ENCODE assay signal across 24 mouse cellular contexts in genomic region chr11:20960750-20961149, GRCm38 (mm10).
DNase-seq lines count a peak whose midpoint lies in the region; ATAC-seq and TF ChIP-seq lines count a peak whose summit lies in the region.
"Had no signal": no experiment of that assay in that cellular context is flagged by ENCODE, and none has a peak within 500 bp of the region (broad histone marks: within the 10 kb centered on the region; RNA-seq: fewer than 3 reads in every experiment).

No protein-coding gene starts in this region.

- 77% methylated on average over 5 of the region's 5 CpGs for WGBS in hindbrain, embryonic 14.5 days
- 67% methylated on average over 5 of the region's 5 CpGs for WGBS in hindbrain, postnatal 0 days
- 37% methylated on average over 5 of the region's 5 CpGs for WGBS in lung, embryonic 15.5 days
- WGBS in stomach, postnatal 0 days = 57% methylated on average over 5 of the region's 5 CpGs

- peak; percentile 13 for DNase-seq in hindbrain, embryonic 14.5 days (ENCODE audit: low spot score)
- DNase-seq in hindbrain, postnatal 0 days (ENCODE audit: low spot score) = no peak
- no peak for DNase-seq in lung, adult 18-20 months
- DNase-seq in ES-CJ7 (ENCODE audit: low read depth, low spot score) = peak; percentile 11
- peak; percentile 41 for DNase-seq in stomach, postnatal 0 days (ENCODE audit: low spot score)
- no peak for DNase-seq in cerebellum, adult 9-10 months
- DNase-seq: adrenal gland, adult 2 months; adrenal gland, postnatal 14 days; B cell, adult 2 months; cerebellum, adult 11 months; cerebellum, adult 2 months; cerebellum, postnatal 10 days; cerebellum, postnatal 36 days; embryo, embryonic 11 days; gastrocnemius, postnatal 10 days; gastrocnemius, postnatal 36 days had no signal

- no peak overlapping the region for H3K27ac ChIP-seq in hindbrain, embryonic 14.5 days
- no peak overlapping the region for H3K27ac ChIP-seq in hindbrain, postnatal 0 days
- peak overlapping the region; percentile 9; the same call in 1 of the 2 replicates for H3K27ac ChIP-seq in lung, embryonic 15.5 days
- H3K27ac ChIP-seq in stomach, postnatal 0 days (replicated peaks) = no peak overlapping the region
- H3K27ac ChIP-seq: forebrain, embryonic 13.5 days; hindbrain, embryonic 10.5 days; hindbrain, embryonic 13.5 days had no signal

- no peaks in the 10 kb centered on the region for H3K9me3 ChIP-seq in hindbrain, embryonic 14.5 days (ENCODE audit: control insufficient read depth, low read length)
- no peaks in the 10 kb centered on the region for H3K9me3 ChIP-seq in hindbrain, postnatal 0 days (ENCODE audit: low read length)
- H3K9me3 ChIP-seq in lung, embryonic 15.5 days = no peaks in the 10 kb centered on the region
- H3K9me3 ChIP-seq in stomach, postnatal 0 days (ENCODE audit: control insufficient read depth, low read length) = no peaks in the 10 kb centered on the region
- H3K9me3 ChIP-seq: forebrain, embryonic 10.5 days; forebrain, embryonic 13.5 days; hindbrain, embryonic 13.5 days had no signal

- H3K4me2 ChIP-seq in hindbrain, embryonic 14.5 days (replicated peaks) = no peak overlapping the region
- no peak overlapping the region for H3K4me2 ChIP-seq in hindbrain, postnatal 0 days (ENCODE audit: low read depth, low read length)
- no peak overlapping the region for H3K4me2 ChIP-seq in lung, embryonic 15.5 days
- no peak overlapping the region for H3K4me2 ChIP-seq in stomach, postnatal 0 days (replicated peaks; ENCODE audit: low read depth)
- H3K4me2 ChIP-seq: forebrain, embryonic 13.5 days; heart, embryonic 11.5 days; hindbrain, embryonic 13.5 days had no signal

- no peaks in the 10 kb centered on the region for H3K27me3 ChIP-seq in hindbrain, embryonic 14.5 days (ENCODE audit: control insufficient read depth, insufficient read depth, low read length)
- H3K27me3 ChIP-seq in hindbrain, postnatal 0 days (ENCODE audit: insufficient read depth, low read length) = no peaks in the 10 kb centered on the region
- no peaks in the 10 kb centered on the region for H3K27me3 ChIP-seq in lung, embryonic 15.5 days
- no peaks in the 10 kb centered on the region for H3K27me3 ChIP-seq in stomach, postnatal 0 days (ENCODE audit: control insufficient read depth, insufficient read depth, low read length)
- H3K27me3 ChIP-seq: CH12.LX; forebrain, embryonic 13.5 days; hindbrain, embryonic 13.5 days had no signal

- H3K4me3 ChIP-seq in hindbrain, embryonic 14.5 days (replicated peaks; ENCODE audit: low read length) = no peak overlapping the region
- no peak overlapping the region for H3K4me3 ChIP-seq in hindbrain, postnatal 0 days (ENCODE audit: low read length)
- no peak overlapping the region for H3K4me3 ChIP-seq in lung, embryonic 15.5 days
- no peak overlapping the region for H3K4me3 ChIP-seq in stomach, postnatal 0 days (ENCODE audit: low read depth, low read length)
- H3K4me3 ChIP-seq: forebrain, embryonic 10.5 days; forebrain, embryonic 13.5 days; hindbrain, embryonic 10.5 days; hindbrain, embryonic 13.5 days had no signal

- no peak for TF ChIP-seq EP300 in stomach, postnatal 0 days (optimal IDR thresholded peaks at IDR 0.05)

- ATAC-seq in hindbrain, embryonic 14.5 days (ENCODE audit: low FRiP score) = no peak
- no peak for ATAC-seq in hindbrain, postnatal 0 days
- no peak for ATAC-seq in lung, embryonic 15.5 days (ENCODE audit: borderline replicate concordance, extremely low read depth, low FRiP score, low TSS enrichment)
- no peak for ATAC-seq in stomach, postnatal 0 days (ENCODE audit: low FRiP score, low TSS enrichment)
- ATAC-seq: forebrain, embryonic 13.5 days; forebrain, embryonic 16.5 days had no signal

- H3K36me3 ChIP-seq in hindbrain, embryonic 14.5 days (replicated peaks; ENCODE audit: control insufficient read depth, insufficient read depth) = no peaks in the 10 kb centered on the region
- no peaks in the 10 kb centered on the region for H3K36me3 ChIP-seq in hindbrain, postnatal 0 days (ENCODE audit: insufficient read depth, low read length)
- no peaks in the 10 kb centered on the region for H3K36me3 ChIP-seq in lung, embryonic 15.5 days
- no peaks in the 10 kb centered on the region for H3K36me3 ChIP-seq in stomach, postnatal 0 days (ENCODE audit: control insufficient read depth, insufficient read depth, low read length)
- H3K36me3 ChIP-seq: forebrain, embryonic 10.5 days; hindbrain, embryonic 10.5 days; hindbrain, embryonic 13.5 days had no signal

- no peaks in the 10 kb centered on the region for H3K4me1 ChIP-seq in hindbrain, embryonic 14.5 days (replicated peaks; ENCODE audit: control insufficient read depth, insufficient read depth, low read length)
- no peaks in the 10 kb centered on the region for H3K4me1 ChIP-seq in hindbrain, postnatal 0 days (ENCODE audit: insufficient read depth, low read length)
- H3K4me1 ChIP-seq in lung, embryonic 15.5 days = peaks cover 41% of the 10 kb centered on the region
- H3K4me1 ChIP-seq in stomach, postnatal 0 days (replicated peaks; ENCODE audit: control insufficient read depth, insufficient read depth) = no peaks in the 10 kb centered on the region
- H3K4me1 ChIP-seq: forebrain, embryonic 13.5 days; hindbrain, embryonic 13.5 days had no signal

- TF ChIP-seq CTCF in hindbrain, postnatal 0 days (IDR thresholded peaks at IDR 0.05; ENCODE audit: low read depth) = no peak
- TF ChIP-seq CTCF in stomach, postnatal 0 days (IDR thresholded peaks at IDR 0.05; ENCODE audit: low read depth) = no peak

- no peak overlapping the region for H3K9ac ChIP-seq in hindbrain, embryonic 14.5 days
- H3K9ac ChIP-seq in hindbrain, postnatal 0 days (replicated peaks; ENCODE audit: low read length) = no peak overlapping the region
- no peak overlapping the region for H3K9ac ChIP-seq in lung, embryonic 15.5 days
- H3K9ac ChIP-seq in stomach, postnatal 0 days (ENCODE audit: low read length) = no peak overlapping the region
- H3K9ac ChIP-seq: forebrain, embryonic 13.5 days; hindbrain, embryonic 13.5 days had no signal

Comparison
In these comparisons a context has a peak if more than half of its experiments do, and no peak if none do; other contexts are left out.
1. DNase-seq: peak in hindbrain, embryonic 14.5 days (single experiment), ES-CJ7 (single experiment) and stomach, postnatal 0 days (single experiment); none in hindbrain, postnatal 0 days (single experiment), lung, adult 18-20 months (0 of 2) and cerebellum, adult 9-10 months (single experiment).